Mouse (Mus musculus) neural tube, embryonic 11.5 days (tissue): Measurements from ENCODE around the gene Kdsr. TPM values are rescaled to one million over a fixed set of nuclear protein-coding genes. Genes with fewer than 3 reads are reported as not detected.
"Not testable (repeated sequence)": the region's sequence is repeated elsewhere in the genome, so short reads cannot be mapped to it uniquely, and the experiment has no call there.

ENCODE experiments used
- ATAC-seq: fragments of 200-750 bp; cut with Nextera tagmentation; 2 replicates; pipeline ENCODE4 v1.8.0; 2017; ENCODE audit warnings: moderate number of reproducible peaks, mild to moderate bottlenecking, moderate TSS enrichment, moderate library complexity; ENCODE audit not compliant: insufficient read depth, low FRiP score, low TSS enrichment
- DNase-seq: peaks from one replicate; pipeline ENCODE4 v3.0.0-alpha.2; 2015; ENCODE audit warnings: low spot score
- H3K27ac ChIP-seq: fragments of 300-500 bp; sonication (generic); 2 replicates; pipeline ENCODE4 v1.5.1; 2014; ENCODE audit warnings: low read depth, mild to moderate bottlenecking, low read length
- H3K27me3 ChIP-seq: fragments of 300-500 bp; sonication (generic); 2 replicates; pipeline ENCODE4 v1.6.1; 2014; ENCODE audit warnings: mild to moderate bottlenecking, low read length, mixed read lengths; ENCODE audit not compliant: control insufficient read depth, insufficient read depth
- H3K36me3 ChIP-seq: fragments of 300-500 bp; sonication (generic); 2 replicates; pipeline ENCODE4 v1.6.1; 2014; ENCODE audit warnings: mild to moderate bottlenecking, low read length, moderate library complexity, mixed read lengths; ENCODE audit not compliant: control insufficient read depth, insufficient read depth
- H3K4me1 ChIP-seq: fragments of 300-500 bp; sonication (generic); 2 replicates; pipeline ENCODE4 v1.6.1; 2014; ENCODE audit warnings: low read length, mixed read lengths; ENCODE audit not compliant: control insufficient read depth, insufficient read depth
- H3K4me2 ChIP-seq: fragments of 300-500 bp; sonication (generic); 2 replicates; pipeline ENCODE4 v1.6.1; 2014; ENCODE audit warnings: low read depth, mild to moderate bottlenecking, moderate library complexity
- H3K4me3 ChIP-seq: fragments of 300-500 bp; sonication (generic); 2 replicates; pipeline ENCODE4 v1.5.1; 2014; ENCODE audit warnings: low read depth, low read length
- H3K9ac ChIP-seq: fragments of 300-500 bp; sonication (generic); 2 replicates; pipeline ENCODE4 v1.6.1; 2014; ENCODE audit warnings: mild to moderate bottlenecking, low read length
- H3K9me3 ChIP-seq: fragments of 300-500 bp; sonication (generic); 2 replicates; pipeline ENCODE4 v1.6.1; 2016; ENCODE audit warnings: low read length; ENCODE audit not compliant: control insufficient read depth
- WGBS: fragments of 180-500 bp; shearing (Covaris S2); extraction: QIAGEN DNeasy Blood & Tissue Kit; methylation state at CpG from one replicate; pipeline ENCODE4 v1.1.7; 2014; 5-methylcytosine and 5-hydroxymethylcytosine counted together
- polyA plus RNA-seq: library from polyadenylated mRNA; unstranded; fragments of >200 nt; fragmentation: Nextera tagmentation; extraction: Ambion mirVana; gene quantifications from 2 replicates; pipeline ENCODE4 v1.2.1, GENCODE M21; 2014

Kdsr gene
- polyA plus RNA-seq, 1 experiment from 2014 or later: 8.0 TPM

DNA sequence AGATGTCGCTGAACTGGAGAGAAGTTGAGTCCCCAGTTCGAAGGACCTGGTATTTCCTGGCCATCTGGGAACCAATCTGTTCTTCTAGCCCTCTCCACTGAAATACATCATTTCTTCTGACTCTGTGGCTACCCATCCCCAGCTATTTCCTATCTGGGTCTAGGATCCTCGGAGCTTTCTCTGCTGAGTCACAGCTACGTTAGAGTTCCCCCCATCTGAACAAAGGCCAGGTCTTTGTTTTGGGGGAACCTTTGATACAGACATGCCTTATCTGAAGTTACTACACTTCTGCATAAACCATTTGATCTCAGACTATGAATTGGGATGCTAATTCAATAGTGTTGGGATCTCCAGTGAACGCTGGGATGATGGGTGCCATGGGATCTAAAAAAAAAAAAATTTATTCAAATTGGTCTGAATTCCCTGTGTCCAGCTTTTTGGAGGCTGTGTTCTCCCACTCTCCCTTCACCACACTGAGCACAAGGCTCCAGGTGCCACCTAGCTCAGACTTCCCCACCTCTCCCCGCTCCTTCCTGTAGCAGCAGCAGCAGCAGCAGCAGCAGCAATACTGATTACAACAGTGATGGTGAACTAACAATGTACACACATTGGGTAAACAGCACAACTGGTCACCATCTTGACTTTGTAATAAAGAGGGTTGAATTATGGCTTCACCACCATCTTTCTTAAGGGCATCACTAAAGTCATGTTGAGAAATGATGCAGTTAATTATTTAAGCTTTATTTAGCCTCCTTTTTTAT is 10.8 kb downstream of the Kdsr start:
- DNase-seq: no peak
- ATAC-seq: no peak
- Histone ChIP-seq H3K27ac (no peak overlapping the region), H3K36me3 (no peaks in the 10 kb centered on the region), H3K9ac (no peak overlapping the region), H3K9me3 (no peaks in the 10 kb centered on the region), H3K4me2 (no peak overlapping the region), H3K4me3 (no peak overlapping the region), H3K4me1 (no peaks in the 10 kb centered on the region), H3K27me3 (no peaks in the 10 kb centered on the region)
- 87% methylated on average over 6 of the region's 6 CpGs for WGBS

DNA sequence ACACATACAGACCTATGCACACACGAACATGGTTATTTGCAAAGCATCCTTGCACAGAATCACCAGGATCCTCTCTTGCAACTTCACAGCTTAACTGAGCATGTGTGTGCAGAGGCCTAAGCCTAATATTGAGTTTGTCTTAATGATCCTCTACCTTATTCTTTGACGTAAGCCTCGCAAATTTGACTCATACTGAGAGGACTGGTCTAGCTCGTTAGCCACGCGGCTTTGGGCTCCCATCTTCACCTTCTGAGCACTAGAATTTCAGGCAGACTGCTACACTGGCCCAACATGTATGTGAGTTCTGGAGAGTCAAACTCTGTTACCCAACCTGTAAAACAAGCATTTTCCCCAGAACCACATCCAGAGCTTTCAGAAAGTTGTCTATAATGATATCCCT is 16.5 kb downstream of the Kdsr start:
- Histone ChIP-seq H3K4me3 (no peak overlapping the region), H3K27me3 (no peaks in the 10 kb centered on the region), H3K9me3 (no peaks in the 10 kb centered on the region), H3K4me2 (no peak overlapping the region), H3K36me3 (no peaks in the 10 kb centered on the region), H3K27ac (no peak overlapping the region), H3K4me1 (no peaks in the 10 kb centered on the region), H3K9ac (no peak overlapping the region)
- ATAC-seq: no peak
- 92% methylated on average over 6 of the region's 6 CpGs for WGBS
- DNase-seq: no peak

DNA sequence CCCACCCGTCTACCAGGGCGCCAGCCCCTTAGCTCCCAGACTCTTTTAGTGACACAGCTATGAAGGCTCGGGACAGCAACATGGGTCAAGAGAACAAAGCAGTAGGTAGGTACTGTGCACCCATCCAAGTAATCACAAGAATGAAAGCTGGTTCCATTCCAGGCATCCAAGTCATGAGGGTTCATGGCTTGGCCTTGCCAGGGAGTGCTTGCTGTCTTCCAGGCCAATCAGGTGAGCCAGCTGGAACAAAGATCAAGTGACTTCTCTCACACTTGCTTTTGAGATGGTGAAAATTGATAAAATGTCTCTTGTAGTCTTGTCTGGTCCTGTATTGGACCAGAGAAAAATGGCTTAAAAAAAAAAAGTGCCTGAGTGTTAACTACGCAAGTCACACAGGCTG is 18.8 kb downstream of the Kdsr start:
- DNase-seq (no peak), ATAC-seq (no peak)
- no peaks in the 10 kb centered on the region for H3K27me3 ChIP-seq
- H3K4me3 ChIP-seq: no peak overlapping the region
- H3K9me3 ChIP-seq: no peaks in the 10 kb centered on the region
- no peaks in the 10 kb centered on the region for H3K36me3 ChIP-seq
- H3K9ac ChIP-seq: no peak overlapping the region
- no peak overlapping the region for H3K27ac ChIP-seq
- WGBS: 95% methylated on average over 4 of the region's 4 CpGs
- H3K4me2 ChIP-seq: no peak overlapping the region
- H3K4me1 ChIP-seq: no peaks in the 10 kb centered on the region

DNA sequence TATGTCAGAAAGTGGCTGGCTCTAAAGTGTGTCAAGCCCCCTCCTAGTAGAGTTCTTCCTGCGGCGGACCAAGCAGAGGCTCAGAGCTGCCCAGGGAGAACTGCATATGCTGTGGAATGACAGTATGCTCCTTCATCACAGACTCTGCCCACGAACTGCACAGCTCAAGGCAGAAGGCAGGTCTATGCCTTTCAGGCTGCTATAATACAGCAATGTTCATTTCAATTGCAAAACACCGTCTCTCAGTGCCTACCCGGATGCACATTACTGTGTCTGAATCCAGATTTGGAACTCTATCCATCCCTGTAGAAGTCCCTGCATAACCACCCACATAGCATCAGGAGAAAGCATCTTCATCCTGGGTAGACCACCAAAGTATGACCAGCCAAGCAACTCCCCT is 19.7 kb downstream of the Kdsr start:
- Histone ChIP-seq H3K4me3 (no peak overlapping the region), H3K4me2 (no peak overlapping the region), H3K9ac (no peak overlapping the region), H3K27ac (no peak overlapping the region), H3K36me3 (no peaks in the 10 kb centered on the region), H3K27me3 (no peaks in the 10 kb centered on the region), H3K9me3 (no peaks in the 10 kb centered on the region), H3K4me1 (no peaks in the 10 kb centered on the region)
- ATAC-seq (no peak), DNase-seq (no peak)
- 94% methylated on average over 5 of the region's 5 CpGs for WGBS

DNA sequence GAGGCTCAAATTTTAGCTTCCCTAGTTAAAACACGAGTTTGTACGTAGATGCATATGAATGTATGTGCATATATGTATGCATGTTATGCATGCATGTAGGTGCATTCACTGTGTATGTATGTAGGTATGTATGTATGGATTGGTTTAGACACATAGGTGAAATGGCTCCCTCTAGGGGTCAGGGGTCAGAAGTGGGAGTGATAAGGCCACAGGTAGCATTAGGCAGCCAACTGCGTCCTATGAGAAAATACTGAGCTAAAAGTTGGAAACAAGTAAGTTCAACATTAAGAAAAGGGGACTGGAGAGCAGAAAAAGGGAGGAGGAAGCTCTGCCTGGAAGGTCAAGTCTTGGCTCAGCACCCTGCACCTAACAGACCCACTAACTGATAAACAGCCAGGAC is 21.4 kb downstream of the Kdsr start:
- no peaks in the 10 kb centered on the region for H3K4me1 ChIP-seq
- ATAC-seq (no peak), DNase-seq (no peak)
- H3K4me2 ChIP-seq: no peak overlapping the region
- H3K9ac ChIP-seq: no peak overlapping the region
- H3K36me3 ChIP-seq: no peaks in the 10 kb centered on the region
- no peaks in the 10 kb centered on the region for H3K9me3 ChIP-seq
- no peak overlapping the region for H3K27ac ChIP-seq
- H3K27me3 ChIP-seq: no peaks in the 10 kb centered on the region
- no peak overlapping the region for H3K4me3 ChIP-seq
- WGBS: 87% methylated on average over 3 of the region's 3 CpGs

DNA sequence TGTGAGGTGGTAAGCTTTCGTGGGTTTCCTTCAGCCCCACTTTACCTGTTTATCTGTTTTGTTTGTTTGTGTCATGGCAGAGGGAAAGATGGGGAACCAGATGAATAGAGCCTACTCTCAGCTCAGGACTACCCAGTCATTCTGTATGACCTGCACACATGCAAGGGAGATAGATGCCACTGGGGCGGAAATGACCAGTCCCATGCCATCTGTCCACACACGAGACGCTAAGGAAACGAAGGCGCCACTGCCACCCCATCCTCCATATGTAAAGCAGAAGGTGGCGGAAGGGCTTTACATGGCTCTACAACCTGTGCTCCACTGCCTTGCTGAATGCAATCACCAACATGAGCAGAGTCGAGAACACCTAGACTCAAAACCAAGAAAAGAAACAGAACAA is 23.3 kb downstream of the Kdsr start:
- Histone ChIP-seq H3K4me2 (no peak overlapping the region), H3K4me1 (no peaks in the 10 kb centered on the region), H3K9me3 (no peaks in the 10 kb centered on the region), H3K36me3 (no peaks in the 10 kb centered on the region), H3K9ac (no peak overlapping the region), H3K27me3 (no peaks in the 10 kb centered on the region), H3K27ac (no peak overlapping the region), H3K4me3 (no peak overlapping the region)
- WGBS: 94% methylated on average over 8 of the region's 8 CpGs
- ATAC-seq: no peak
- DNase-seq: no peak

DNA sequence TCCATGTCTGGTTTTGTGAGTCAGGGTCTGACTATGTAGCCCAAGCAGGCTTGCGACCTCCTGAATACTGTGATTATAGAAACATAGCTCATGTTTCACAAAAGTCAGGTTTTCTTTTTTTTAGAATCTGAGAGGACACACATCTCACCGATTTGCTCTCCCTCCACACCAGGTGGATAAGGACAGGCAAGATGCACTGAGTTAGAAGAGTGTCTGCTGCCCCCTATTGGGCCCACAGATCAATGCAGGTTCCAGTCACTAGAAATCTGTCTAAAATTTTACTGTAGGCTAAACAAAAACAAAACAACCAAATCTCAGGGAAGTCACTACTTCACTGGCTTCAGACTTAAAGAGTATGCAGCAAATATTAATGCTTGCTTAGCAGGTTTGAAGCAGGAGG is 23.9 kb downstream of the Kdsr start:
- WGBS: 64% methylated on average over 2 of the region's 2 CpGs
- H3K9ac ChIP-seq: no peak overlapping the region
- no peaks in the 10 kb centered on the region for H3K27me3 ChIP-seq
- no peak overlapping the region for H3K4me2 ChIP-seq
- DNase-seq: peak; percentile 53
- H3K4me3 ChIP-seq: no peak overlapping the region
- no peaks in the 10 kb centered on the region for H3K9me3 ChIP-seq
- no peaks in the 10 kb centered on the region for H3K4me1 ChIP-seq
- H3K27ac ChIP-seq: no peak overlapping the region
- ATAC-seq: no peak
- H3K36me3 ChIP-seq: no peaks in the 10 kb centered on the region

DNA sequence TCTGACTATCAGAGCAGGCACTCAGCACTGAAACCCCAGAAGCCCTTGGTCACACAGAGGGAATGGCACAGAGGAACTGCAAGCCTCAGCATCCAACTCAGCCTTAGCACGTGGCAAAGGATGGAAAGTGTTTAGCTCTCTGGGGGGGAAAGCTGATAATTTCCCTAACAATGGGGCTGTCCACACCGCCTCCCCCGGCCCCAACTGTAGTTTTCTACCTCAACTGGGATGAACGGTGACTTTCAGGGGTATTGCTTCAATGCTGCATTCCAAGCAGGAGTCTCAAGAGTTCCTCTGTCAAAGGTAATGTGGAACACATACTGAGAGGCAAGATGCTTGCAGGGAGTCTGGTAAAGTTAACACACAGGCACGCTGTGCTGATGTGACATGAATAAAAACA is 37.5 kb downstream of the Kdsr start:
- H3K4me3 ChIP-seq: no peak overlapping the region
- DNase-seq (no peak), ATAC-seq (no peak)
- no peak overlapping the region for H3K4me2 ChIP-seq
- no peak overlapping the region for H3K9ac ChIP-seq
- H3K4me1 ChIP-seq: no peaks in the 10 kb centered on the region
- H3K27ac ChIP-seq: no peak overlapping the region
- no peaks in the 10 kb centered on the region for H3K27me3 ChIP-seq
- H3K9me3 ChIP-seq: no peaks in the 10 kb centered on the region
- no peaks in the 10 kb centered on the region for H3K36me3 ChIP-seq
- WGBS: 30% methylated on average over 5 of the region's 5 CpGs

DNA sequence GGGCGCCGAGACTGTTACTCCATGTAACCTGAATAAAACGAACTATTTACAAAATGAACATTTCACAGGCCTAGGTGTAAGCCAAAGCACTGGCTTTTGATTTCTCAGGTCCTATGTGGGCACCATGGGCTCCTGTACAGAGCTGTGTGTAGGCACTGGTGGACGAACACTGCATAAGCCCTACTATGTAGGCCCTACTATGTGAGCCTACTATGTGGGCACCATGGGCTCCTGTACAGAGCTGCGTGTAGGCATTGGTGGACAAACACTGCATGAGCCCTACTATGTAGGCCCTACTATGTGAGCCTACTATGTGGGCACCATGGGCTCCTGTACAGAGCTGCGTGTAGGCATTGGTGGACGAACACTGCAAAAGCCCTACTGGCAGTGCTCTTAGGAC is 41.8 kb downstream of the Kdsr start:
- ATAC-seq, H3K36me3 ChIP-seq, H3K9ac ChIP-seq, H3K4me2 ChIP-seq, H3K27ac ChIP-seq, H3K4me1 ChIP-seq, H3K4me3 ChIP-seq, H3K9me3 ChIP-seq, H3K27me3 ChIP-seq, DNase-seq: not testable (repeated sequence)
- WGBS: 80% methylated on average over 7 of the region's 7 CpGs
